Mouse (Mus musculus) embryonic stem cell, embryonic (primary cell): ENCODE data around the gene Ntpcr.

ENCODE experiments used
- CTCF ChIA-PET, 4 experiments: fragments of 300-600 bp in 2 of 4; fragments of 350-600 bp in 2 of 4; sonication (Branson Sonifier 250); formaldehyde crosslinking; loops; one replicate each; lab custom pipeline; 2022; ENCODE audit warnings: inconsistent platforms in 2 of 4; lab: Charles Lee
- POLR2A ChIA-PET, 4 experiments: fragments of 300-600 bp in 2 of 4; fragments of 350-600 bp in 2 of 4; sonication (Branson Sonifier 250); formaldehyde crosslinking; loops; one replicate each; lab custom pipeline; 2022; ENCODE audit warnings: antibody characterized with exemption in 4 of 4, inconsistent platforms in 1 of 4; lab: Charles Lee

The Ntpcr gene

GRCm38 (mm10) chr8:125782161-125782560 lies 52.4 kb downstream of the Ntpcr start:
- ChIA-PET CTCF (interaction anchor here in 1 of 4 experiments (0.9 kb wide), 1 partner anchor 598 kb away, joined by 3 read pairs; no protein-coding TSS in a partner anchor), POLR2A (no interaction called here)

- POLR2A ChIA-PET: interaction anchor here in 1 of 4 experiments (1.3 kb wide), 1 partner anchor 11 kb away, joined by 3 read pairs; no protein-coding TSS in a partner anchor
- CTCF ChIA-PET: no interaction called here
Measured at GRCm38 (mm10) chr8:125786886-125787285, 57.1 kb downstream of the Ntpcr start.

- ChIA-PET POLR2A (interaction anchor here in 1 of 4 experiments (1.0 kb wide), 1 partner anchor 20 kb away, joined by 4 read pairs; no protein-coding TSS in a partner anchor), CTCF (interaction anchor here in 1 of 4 experiments (0.6 kb wide), 1 partner anchor 335 kb away, joined by 3 read pairs; no protein-coding TSS in a partner anchor)
Measured at GRCm38 (mm10) chr8:125792816-125793455, 63.2 kb downstream of the Ntpcr start.

GRCm38 (mm10) chr8:125795341-125795740 lies 65.6 kb downstream of the Ntpcr start:
- POLR2A ChIA-PET: no interaction called here
- CTCF ChIA-PET: no interaction called here

GRCm38 (mm10) chr8:125796970-125797369 lies 67.2 kb downstream of the Ntpcr start:
- ChIA-PET POLR2A (no interaction called here), CTCF (no interaction called here)
